Mouse (Mus musculus) E14TG2a.4 (cell line): ENCODE measurements around the gene Prss29.

Experiments used
- H3K27me3 ChIP-seq: 2 replicates; pipeline ENCODE4 v1.6.1; 2014; ENCODE audit warnings: low read length, control low read depth; ENCODE audit not compliant: insufficient read depth
- H3K36me3 ChIP-seq: 2 replicates; pipeline ENCODE4 v1.6.1; 2014; ENCODE audit warnings: low read length, control low read depth; ENCODE audit not compliant: insufficient read depth
- H3K4me1 ChIP-seq: replicated peaks from 2 replicates; pipeline ENCODE4 v1.6.1; 2014; ENCODE audit warnings: low read depth, low read length, control low read depth
- H3K4me3 ChIP-seq: replicated peaks from 2 replicates; pipeline ENCODE4 v1.5.1; 2014; ENCODE audit warnings: mild to moderate bottlenecking, low read length
- H3K9me3 ChIP-seq: 2 replicates; pipeline ENCODE4 v1.6.1; 2014; ENCODE audit warnings: low read length, control low read depth
- CTCF ChIP-seq: conservative IDR thresholded peaks from 2 replicates; pipeline ENCODE4 v1.5.1; 2014; ENCODE audit warnings: low read length
- NANOG ChIP-seq: IDR thresholded peaks from 2 replicates; pipeline ENCODE4 v1.6.1; 2014; ENCODE audit warnings: borderline replicate concordance, low read length, mixed read lengths
- POU5F1 ChIP-seq: IDR thresholded peaks from 2 replicates; pipeline ENCODE4 v1.6.1; 2014; ENCODE audit warnings: low read length, borderline replicate concordance

The Prss29 gene

DNA sequence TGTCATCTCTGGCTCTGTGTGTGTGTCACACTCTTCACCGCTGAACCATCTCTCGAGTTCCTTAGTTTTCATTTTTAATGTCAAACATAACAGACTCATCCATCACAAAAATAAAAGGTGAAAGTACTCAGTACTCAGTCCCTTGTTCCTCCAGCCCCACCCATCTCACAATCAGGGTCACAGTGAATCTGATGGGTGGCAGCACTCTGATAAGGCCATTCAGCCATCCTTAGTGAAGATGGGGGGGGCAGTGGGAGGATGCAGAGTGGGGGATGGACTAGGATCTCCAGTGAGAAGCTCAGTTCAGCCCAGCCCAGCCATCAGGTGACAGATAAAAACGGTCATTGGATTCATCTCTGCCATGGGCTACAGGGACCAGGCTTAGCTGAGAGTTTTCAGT lies 50.5 kb downstream of the Prss29 start, which contains the start of gene Tpsg1:
Gene Tpsg1 (plus strand): TSS at position 301 of the 400 bp plus-strand sequence.
- H3K4me3 ChIP-seq: no peak within 1 kb of the TSS
- no peaks in the 10 kb centered on the region for H3K36me3 ChIP-seq
- no peaks in the 10 kb centered on the region for H3K9me3 ChIP-seq
- peaks cover 14% of the 10 kb centered on the region; the same call in 1 of the 2 replicates for H3K4me1 ChIP-seq
- H3K27me3 ChIP-seq: peaks cover 15% of the 10 kb centered on the region; the same call in 1 of the 2 replicates
- TF ChIP-seq POU5F1 (no peak), CTCF (no peak), NANOG (no peak)
